Mouse (Mus musculus) kidney, adult 18-20 months (tissue): Measurements from ENCODE around the gene Ccdc85c.
A peak's percentile ranks its signal among the peaks of the same experiment; 100 is the strongest.

ENCODE experiments used
- DNase-seq: peaks from one replicate; pipeline ENCODE4 v3.0.0; 2021

The Ccdc85c gene

GRCm38 (mm10) chr12:108213090-108214041, 61.9 kb downstream of the Ccdc85c start:
- no peak for DNase-seq

DNA sequence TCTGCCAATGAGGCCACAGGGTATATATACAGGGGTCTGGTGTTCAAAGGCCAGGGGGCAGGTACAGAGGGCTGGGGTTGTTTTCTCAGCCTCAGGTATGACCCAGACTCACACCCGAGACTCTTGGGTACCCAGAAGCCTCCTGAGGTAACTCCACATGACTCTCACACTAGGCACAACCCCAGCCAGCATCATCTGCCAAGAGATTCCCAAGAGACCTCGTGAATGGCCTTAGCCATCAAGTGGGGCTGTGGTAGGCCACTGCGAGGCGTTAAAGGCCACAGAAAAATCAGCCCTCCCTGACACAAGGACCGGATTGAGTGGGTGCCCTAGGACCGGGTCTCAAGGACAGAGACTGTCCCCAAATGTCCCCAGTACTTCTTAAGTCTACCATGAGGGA, 62.7 kb downstream of the Ccdc85c start:
- no peak for DNase-seq

GRCm38 (mm10) chr12:108212071-108212470, 63.2 kb downstream of the Ccdc85c start:
- DNase-seq: no peak

DNA sequence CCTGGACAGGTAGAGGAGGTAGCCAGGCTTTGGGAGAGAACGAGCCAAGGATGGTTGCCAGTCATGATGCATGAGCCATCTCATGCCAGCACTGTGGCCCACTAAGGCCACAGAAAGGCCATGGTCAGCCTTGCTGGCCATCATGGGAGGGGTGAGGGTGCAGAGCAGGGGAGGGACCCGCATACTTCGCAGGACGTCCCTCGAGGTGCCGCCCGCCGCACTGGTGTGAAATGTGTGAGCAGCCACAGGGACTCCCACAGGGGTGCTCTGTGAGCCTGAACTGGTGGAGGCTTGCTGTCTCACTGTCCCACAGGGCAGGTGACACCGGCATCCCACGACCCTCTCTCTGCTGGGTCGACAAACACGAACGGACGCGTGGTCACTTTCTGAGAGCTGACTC, 64.6 kb downstream of the Ccdc85c start:
- no peak for DNase-seq

- DNase-seq: peak; percentile 80
These were observed 66.3 kb downstream of the Ccdc85c start for GRCm38 (mm10) chr12:108208726-108209438.

- DNase-seq: no peak
These were observed 67.0 kb downstream of the Ccdc85c start for GRCm38 (mm10) chr12:108208216-108208615.

DNA sequence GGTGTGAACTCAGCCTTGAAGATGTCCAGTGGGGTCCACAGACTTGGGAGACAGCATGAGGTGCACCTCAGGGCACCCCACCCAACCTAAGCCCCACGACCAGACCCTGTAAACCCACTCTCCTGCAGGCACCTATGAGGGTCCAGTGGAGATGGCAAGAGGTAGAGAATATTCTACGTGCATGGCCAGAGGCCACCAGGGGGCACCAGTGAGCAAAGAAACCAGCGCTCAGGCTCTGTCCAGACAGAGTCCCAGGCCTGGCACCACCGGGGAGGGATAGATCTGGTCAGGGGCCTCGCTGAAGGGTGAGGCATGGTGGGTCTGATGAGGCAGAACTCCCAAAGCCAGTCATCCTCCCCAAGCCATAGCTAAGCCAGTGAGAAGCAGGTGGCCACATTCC, 68.6 kb downstream of the Ccdc85c start:
- peak; percentile 79 for DNase-seq

DNA sequence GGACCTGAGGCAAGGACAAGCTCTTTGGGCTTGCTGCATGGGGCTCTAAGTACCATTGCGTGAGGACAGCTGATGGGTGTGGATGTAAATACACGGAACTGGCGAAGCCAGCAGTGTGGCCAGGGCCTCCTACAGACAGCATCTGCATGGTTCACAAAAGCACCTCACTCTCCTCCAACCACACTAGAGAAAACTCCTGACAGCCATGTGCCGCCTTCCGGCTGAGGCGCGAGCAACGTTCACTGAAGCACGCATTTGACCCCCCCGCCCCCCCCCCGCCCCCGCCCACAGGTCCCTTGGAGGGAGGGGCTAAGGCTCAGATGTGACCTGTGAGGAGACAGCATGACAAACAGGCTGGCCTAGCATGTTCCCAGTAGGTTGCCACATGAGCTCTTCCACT, 70.2 kb downstream of the Ccdc85c start:
- no peak for DNase-seq

DNA sequence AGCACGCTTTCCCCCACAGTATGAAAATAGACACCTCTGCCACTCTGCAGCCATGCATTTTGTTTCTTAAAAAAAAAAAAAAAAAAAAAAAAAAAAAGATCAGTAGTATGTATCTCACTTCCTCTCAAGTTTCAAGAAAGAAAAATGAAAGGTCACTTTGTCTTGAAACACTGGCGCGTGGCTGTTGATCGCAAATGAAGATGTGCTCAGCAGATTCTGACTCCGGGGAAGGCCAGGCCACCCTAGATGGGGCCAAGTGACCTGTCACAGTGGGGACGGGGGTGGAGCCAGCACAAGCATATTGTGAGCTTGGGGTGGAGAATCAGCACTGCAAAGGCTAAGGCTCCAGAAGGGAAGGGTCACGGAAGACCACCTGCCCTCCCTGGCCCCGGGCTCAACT, 71.3 kb downstream of the Ccdc85c start:
- no peak for DNase-seq

DNA sequence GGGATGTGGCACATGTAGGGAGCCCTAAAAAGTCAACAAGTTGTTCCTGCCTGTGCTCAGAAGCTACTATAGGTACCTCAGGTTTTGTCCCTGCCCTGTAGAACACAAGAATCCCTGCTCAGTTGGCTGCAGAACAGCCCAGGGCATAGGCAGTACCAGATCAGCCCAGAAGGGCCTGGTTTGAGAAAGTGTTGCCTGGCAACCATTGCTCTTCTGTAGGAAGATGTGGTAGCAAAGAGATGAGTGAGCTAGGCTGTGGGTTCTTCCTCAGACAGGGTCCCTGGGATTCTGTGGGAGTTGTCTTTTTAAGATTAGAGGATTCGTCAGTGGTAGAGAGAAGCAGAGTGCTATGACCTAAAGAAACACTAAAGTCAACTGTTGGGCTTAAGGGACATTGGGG, 75.1 kb downstream of the Ccdc85c start:
- no peak for DNase-seq

DNA sequence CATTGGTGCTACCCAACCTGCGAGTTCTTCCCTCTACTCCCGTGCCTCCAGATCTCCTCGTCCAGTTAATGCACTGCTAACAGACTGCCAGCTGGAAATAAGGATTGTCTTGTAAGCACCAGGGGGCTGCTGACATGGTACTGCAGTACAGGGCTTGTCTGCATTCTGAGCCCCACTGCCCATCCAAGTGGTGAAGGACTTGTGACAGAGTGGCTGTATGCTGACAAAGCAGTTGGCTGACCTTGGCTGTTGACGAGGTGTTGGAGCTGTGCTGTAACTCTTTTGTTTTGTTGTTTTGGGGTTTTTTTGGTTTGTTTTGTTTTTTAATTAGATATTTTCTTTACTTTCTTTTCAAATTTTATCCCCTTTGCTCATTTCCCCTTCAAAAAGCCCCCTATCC, 76.8 kb downstream of the Ccdc85c start:
- DNase-seq: no peak

DNA sequence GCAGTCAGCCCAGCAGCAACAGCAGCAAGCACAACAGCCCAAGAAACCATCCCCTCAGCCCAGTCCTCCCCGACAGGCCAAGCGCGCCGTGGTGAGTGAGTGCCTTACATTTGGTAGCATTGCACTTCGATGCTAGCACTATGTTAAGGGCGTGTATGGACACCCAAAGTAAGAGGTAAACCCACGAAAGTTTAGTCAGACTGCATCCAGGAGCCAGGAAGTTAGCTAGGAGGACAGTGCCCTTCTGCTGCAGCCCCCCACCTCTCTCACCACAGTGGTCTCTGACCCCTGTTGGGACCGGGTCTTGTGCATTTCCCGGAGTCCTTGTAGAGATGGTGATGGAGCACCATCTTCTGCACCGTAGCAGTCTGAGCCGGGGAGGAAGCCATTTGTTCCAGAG, 79.5 kb downstream of the Ccdc85c start:
- no peak for DNase-seq

DNA sequence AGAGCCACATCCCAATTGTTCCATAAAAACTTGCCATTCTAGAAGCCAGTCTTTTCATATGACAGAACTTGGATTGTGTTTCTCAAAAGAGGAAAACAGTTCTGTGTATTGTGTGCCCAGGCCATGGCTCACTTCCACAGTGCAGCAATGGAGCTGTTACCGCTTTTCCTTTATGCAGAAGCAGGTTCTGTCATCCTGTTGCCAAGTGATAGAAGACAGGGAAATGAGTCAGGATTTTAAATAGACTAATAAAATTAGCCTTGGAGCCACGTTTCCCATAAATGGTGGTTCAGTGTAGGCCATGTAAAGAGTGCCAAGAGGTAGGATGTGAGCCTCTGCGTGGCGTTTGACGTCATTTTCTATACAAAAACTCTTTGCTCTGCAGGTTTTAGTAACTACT, 81.3 kb downstream of the Ccdc85c start:
- DNase-seq: no peak

- no peak for DNase-seq
These were observed 87.6 kb downstream of the Ccdc85c start for GRCm38 (mm10) chr12:108187541-108188091.

- no peak for DNase-seq
These were observed 93.5 kb downstream of the Ccdc85c start for GRCm38 (mm10) chr12:108181716-108182115.

DNA sequence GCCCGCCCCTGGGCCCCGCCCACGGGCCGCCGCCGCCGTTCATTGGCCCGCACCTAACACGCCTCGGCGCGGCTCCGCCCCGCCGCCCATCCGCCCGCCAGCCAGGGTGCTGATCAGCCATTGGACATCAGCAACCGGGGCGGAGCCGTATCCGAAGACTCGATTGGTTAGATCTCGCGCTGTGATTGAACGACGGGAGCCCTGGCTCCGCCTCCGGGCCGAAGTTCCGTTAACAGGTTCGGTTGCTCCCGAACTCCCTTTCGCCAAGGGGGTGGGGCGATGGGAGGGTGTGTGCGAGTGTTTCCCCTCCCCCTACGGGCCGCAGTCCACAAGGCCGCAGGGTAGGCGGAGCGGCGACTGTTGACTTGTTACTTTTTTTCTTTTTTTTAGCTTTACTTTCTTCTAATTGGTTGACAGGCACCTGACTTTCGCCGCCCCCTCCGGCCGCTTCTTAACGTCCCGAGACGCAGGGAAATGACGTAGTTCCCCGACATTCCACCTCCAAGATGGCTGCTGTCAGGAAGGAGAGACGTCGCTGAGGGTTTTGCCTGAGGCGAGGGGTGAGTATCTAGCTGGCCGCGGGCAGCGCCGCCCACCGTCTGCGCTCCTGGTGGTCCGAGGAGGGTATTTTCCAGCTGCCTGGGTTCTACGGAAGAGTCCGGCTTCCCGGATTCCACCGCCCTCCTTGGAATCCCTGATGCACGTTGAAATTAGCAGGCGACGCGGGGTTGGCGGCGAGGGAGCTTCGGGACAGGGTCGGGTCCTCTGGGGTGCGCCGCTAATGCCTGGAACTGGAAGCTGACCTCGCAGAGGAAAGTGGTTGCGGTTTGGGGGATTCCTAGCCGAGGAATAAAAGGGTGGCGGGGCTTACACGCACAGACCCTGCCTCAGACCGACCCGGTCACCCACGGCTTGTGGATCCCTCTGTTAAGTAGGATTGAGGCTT, 95.6 kb downstream of the Ccdc85c start, which contains the start of gene Ccnk:
Ccnk (plus strand) TSS at position 259 of the 946 bp plus-strand sequence.
- DNase-seq: peak; percentile 99

DNA sequence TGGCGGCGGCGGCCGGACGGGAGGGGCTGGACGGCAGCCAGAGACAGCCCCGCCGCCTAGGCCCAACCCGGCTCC, 96.1 kb downstream of the Ccdc85c start, which contains the start of gene Setd3:
Setd3 (minus strand) TSS at position 69 of the 75 bp plus-strand sequence.
- DNase-seq: no peak

- peak; percentile 58 for DNase-seq
These were observed 96.6 kb downstream of the Ccdc85c start for GRCm38 (mm10) chr12:108178331-108179245.

GRCm38 (mm10) chr12:108176366-108176765, 98.9 kb downstream of the Ccdc85c start:
- DNase-seq: no peak

GRCm38 (mm10) chr12:108174606-108175505, 100.4 kb downstream of the Ccdc85c start:
- peak; percentile 16 for DNase-seq

- DNase-seq: no peak
These were observed 102.6 kb downstream of the Ccdc85c start for GRCm38 (mm10) chr12:108172639-108173038.
